Mouse (Mus musculus) T-helper 17 cell (primary cell): ENCODE measurements around the gene Zfp112.

Experiments
- in situ Hi-C, 2 experiments: fragments of 300-600 bp; cut with MboI, MseI; formaldehyde crosslinking; loops; 1 replicate in 1 of 2; 2 replicates in 1 of 2; pipeline ENCODE4 v1.15.1; 2025; ENCODE audit warnings: high pct_unique_total_duplicates in 2 of 2

The Zfp112 gene

GRCm38 (mm10) chr7:24112156-24112856 lies at the start of gene Zfp112:
TSS of gene Zfp112 (plus strand) at chr7:24112314.
- in situ Hi-C loops, result no loop called here

- in situ Hi-C loops, result loop anchor here in 1 of 2 experiments (5.0 kb wide), 1 partner anchor 102 kb away; the partner anchor contains the start of gene Vmn1r181
Observed at GRCm38 (mm10) chr7:24074424-24074823, 37.7 kb upstream of the Zfp112 start.

- in situ Hi-C loops, result loop anchor here (5.0 to 25.0 kb wide), 4 partner anchors 45 to 1305 kb away; partner anchors contain the start of genes Lipe (in 1 of the 2) and Rabac1 (in 1 of the 2)
Observed at GRCm38 (mm10) chr7:24081634-24082431, 30.3 kb upstream of the Zfp112 start, which contains the start of gene Zfp180. TSS of gene Zfp180 (plus strand) at chr7:24081924.

- in situ Hi-C loops, result loop anchor here (5.0 to 25.0 kb wide), 4 partner anchors 45 to 1305 kb away; partner anchors contain the start of genes Lipe (in 1 of the 2) and Rabac1 (in 1 of the 2)
Observed at GRCm38 (mm10) chr7:24082457-24083235, 29.5 kb upstream of the Zfp112 start.

- in situ Hi-C loops, result loop anchor here (10.0 to 25.0 kb wide), 3 partner anchors 208 to 1300 kb away; partner anchors contain the start of genes Lipe (in 1 of the 2) and Rabac1 (in 1 of the 2)
Observed at GRCm38 (mm10) chr7:24086871-24087270, 25.2 kb upstream of the Zfp112 start.

- in situ Hi-C loops, result loop anchor here (10.0 to 25.0 kb wide), 3 partner anchors 207 to 1300 kb away; partner anchors contain the start of genes Lipe (in 1 of the 2) and Rabac1 (in 1 of the 2)
Observed at GRCm38 (mm10) chr7:24087485-24088125, 24.5 kb upstream of the Zfp112 start.

GRCm38 (mm10) chr7:24104403-24104802 lies 7.7 kb upstream of the Zfp112 start:
- in situ Hi-C loops, result no loop called here

GRCm38 (mm10) chr7:24105144-24105703 lies 6.9 kb upstream of the Zfp112 start:
- in situ Hi-C loops, result no loop called here

GRCm38 (mm10) chr7:24110839-24111238 lies 1.3 kb upstream of the Zfp112 start:
- in situ Hi-C loops, result no loop called here

- in situ Hi-C loops, result no loop called here
Observed at GRCm38 (mm10) chr7:24111772-24112155, 350 bp upstream of the Zfp112 start.

GRCm38 (mm10) chr7:24113001-24113400 lies 887 bp downstream of the Zfp112 start:
- in situ Hi-C loops, result no loop called here

GRCm38 (mm10) chr7:24116655-24117054 lies 4.5 kb downstream of the Zfp112 start:
- in situ Hi-C loops, result no loop called here

GRCm38 (mm10) chr7:24133425-24133995 lies 21.4 kb downstream of the Zfp112 start:
- in situ Hi-C loops, result loop anchor here in 1 of 2 experiments (25.0 kb wide), 1 partner anchor 171 kb away; the partner anchor contains the start of genes Vmn1r180 and Vmn1r181

GRCm38 (mm10) chr7:24133996-24134828 lies 22.1 kb downstream of the Zfp112 start, which contains the start of gene Zfp235:
TSS of gene Zfp235 (plus strand) at chr7:24134169.
- in situ Hi-C loops, result loop anchor here in 1 of 2 experiments (25.0 kb wide), 1 partner anchor 172 kb away; the partner anchor contains the start of genes Vmn1r180 and Vmn1r181

- in situ Hi-C loops, result loop anchor here in 1 of 2 experiments (25.0 kb wide), 1 partner anchor 180 kb away; the partner anchor contains the start of genes Vmn1r180 and Vmn1r181
Observed at GRCm38 (mm10) chr7:24142566-24142965, 30.5 kb downstream of the Zfp112 start.

GRCm38 (mm10) chr7:24153272-24153671 lies 41.2 kb downstream of the Zfp112 start:
- in situ Hi-C loops, result loop anchor here in 1 of 2 experiments (5.0 kb wide), 1 partner anchor 134 kb away; no protein-coding TSS in a partner anchor

- in situ Hi-C loops, result loop anchor here in 1 of 2 experiments (10.0 kb wide), 1 partner anchor 207 kb away; no protein-coding TSS in a partner anchor
Observed at GRCm38 (mm10) chr7:24172191-24172590, 60.1 kb downstream of the Zfp112 start.

GRCm38 (mm10) chr7:24174618-24175336 lies 62.7 kb downstream of the Zfp112 start, which contains the start of gene Zfp114:
TSS of gene Zfp114 (plus strand) at chr7:24175060.
- in situ Hi-C loops, result loop anchor here in 1 of 2 experiments (10.0 kb wide), 1 partner anchor 210 kb away; no protein-coding TSS in a partner anchor
